Mouse (Mus musculus): ENCODE data around the gene Atxn1.

DNA sequence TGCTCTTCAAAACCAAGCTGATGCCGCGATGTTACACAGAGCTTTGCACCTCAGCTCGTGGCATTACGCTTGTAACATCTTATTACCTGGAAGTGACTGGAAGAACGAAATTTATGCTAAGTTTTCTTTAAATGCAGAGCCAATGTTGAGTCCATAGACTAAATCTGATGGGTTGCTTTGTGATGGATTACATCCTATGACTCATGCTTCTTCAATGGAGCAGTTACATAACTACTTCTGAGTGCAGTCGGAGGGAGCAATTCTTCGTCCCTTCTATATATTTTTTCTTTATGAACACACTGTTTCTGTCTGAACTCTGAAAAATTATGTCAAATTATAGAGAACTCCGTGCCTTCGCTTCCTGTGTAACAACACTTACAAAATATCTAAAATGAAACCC lies 28.1 kb upstream of the Atxn1 start:
- TF ChIP-seq CTCF (IDR thresholded peaks at IDR 0.05 in 2 of 3, conservative IDR thresholded peaks at IDR 0.05 in 1 of 3; ENCODE audit: control insufficient read depth in 1 of 3, insufficient read depth in 1 of 3, low read depth in 2 of 3, low read length in 3 of 3, poor library complexity in 1 of 3, severe bottlenecking in 1 of 3) (no peak), TBP (IDR thresholded peaks at IDR 0.05; ENCODE audit: low read depth, low read length) (no peak), POLR2A (IDR thresholded peaks at IDR 0.05; ENCODE audit: control insufficient read depth in 1 of 2, insufficient read depth in 1 of 2, low read depth in 1 of 2, low read length in 2 of 2, poor library complexity in 1 of 2) (no peak), USF1 (IDR thresholded peaks at IDR 0.05; ENCODE audit: low read depth, low read length) (no peak), TCF12 (IDR thresholded peaks at IDR 0.05; ENCODE audit: low read depth, low read length) (no peak), ELF1 (IDR thresholded peaks at IDR 0.05; ENCODE audit: low read depth, low read length) (no peak), EP300 (IDR thresholded peaks at IDR 0.05; ENCODE audit: low read depth in 1 of 2, low read length in 2 of 2) (no peak), RAD21 (IDR thresholded peaks at IDR 0.05; ENCODE audit: low read depth, low read length) (no peak), POLR2AphosphoS2 (IDR thresholded peaks at IDR 0.05; ENCODE audit: low read length) (no peak), MEF2A (IDR thresholded peaks at IDR 0.05; ENCODE audit: extremely low read depth, insufficient replicate concordance, low read depth, low read length, poor library complexity, severe bottlenecking) (no peak)
